Mouse (Mus musculus): ENCODE measurements around the gene Lmf1. TPM values are rescaled to one million over a fixed set of nuclear protein-coding genes. Genes with fewer than 3 reads are reported as not detected.
A peak's percentile ranks its signal among the peaks of the same experiment; 100 is the strongest.

Lmf1 gene
- total RNA-seq, 2 experiments from 2014 or later: 32.4 to 34.3 TPM

GRCm38 (mm10) chr17:25696263-25696662 is 117.4 kb downstream of the Lmf1 start:
- no peak for DNase-seq (ENCODE audit: low spot score in 2 of 2)

- peak; percentile 40 to 60 for DNase-seq (ENCODE audit: low spot score in 2 of 2)
These were observed 119.6 kb downstream of the Lmf1 start for GRCm38 (mm10) chr17:25698446-25698845.

DNA sequence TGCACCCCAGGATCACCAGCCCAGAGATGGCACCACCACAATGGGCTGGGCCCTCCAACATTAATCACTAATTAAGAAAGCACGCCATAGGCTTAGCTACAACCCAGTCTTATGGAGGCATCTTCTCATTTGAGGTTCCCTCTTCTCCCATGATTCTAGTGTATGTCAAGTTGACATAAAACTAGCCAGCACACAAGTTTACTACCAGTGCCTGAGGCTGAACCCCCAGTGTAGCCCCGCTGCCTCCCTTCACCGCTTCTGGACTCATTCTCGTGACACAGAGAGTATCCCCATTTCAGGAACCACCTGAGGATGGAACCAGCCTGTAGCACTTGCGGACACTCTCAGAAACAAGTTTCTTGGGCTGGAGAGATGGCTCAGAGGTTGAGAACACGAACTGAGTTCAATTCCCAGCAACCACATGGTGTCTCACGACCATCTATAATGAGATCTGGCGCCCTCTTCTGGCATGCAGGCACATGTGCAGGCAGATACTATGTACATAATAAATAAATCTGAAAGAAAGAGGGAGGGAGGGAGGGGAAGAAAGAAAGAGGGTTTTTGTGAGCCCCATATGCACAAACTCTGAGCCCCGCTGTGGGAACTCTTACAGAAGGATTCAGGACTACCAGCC is 122.1 kb downstream of the Lmf1 start:
- DNase-seq (ENCODE audit: low spot score in 2 of 2): no peak

DNA sequence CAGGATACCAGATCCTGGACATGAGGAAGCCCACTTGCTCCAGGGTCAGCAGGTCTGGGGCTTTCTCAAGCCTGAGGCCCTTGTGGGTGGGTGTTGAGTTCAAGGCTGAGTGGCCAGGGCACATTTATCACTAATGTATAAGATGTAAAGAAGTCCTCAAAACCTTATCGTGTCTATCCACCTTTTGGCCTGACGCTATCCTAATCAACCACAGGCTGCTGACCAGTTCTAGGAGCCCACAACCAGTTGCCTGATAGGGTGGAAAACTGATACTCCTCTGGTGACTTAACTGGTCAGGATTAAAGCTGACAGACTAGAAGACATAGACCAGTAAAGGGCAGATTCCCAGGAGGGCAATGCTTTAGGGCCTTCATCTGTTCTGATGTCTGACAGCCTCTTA is 131.1 kb downstream of the Lmf1 start:
- no peak for DNase-seq (ENCODE audit: low spot score in 2 of 2)

DNA sequence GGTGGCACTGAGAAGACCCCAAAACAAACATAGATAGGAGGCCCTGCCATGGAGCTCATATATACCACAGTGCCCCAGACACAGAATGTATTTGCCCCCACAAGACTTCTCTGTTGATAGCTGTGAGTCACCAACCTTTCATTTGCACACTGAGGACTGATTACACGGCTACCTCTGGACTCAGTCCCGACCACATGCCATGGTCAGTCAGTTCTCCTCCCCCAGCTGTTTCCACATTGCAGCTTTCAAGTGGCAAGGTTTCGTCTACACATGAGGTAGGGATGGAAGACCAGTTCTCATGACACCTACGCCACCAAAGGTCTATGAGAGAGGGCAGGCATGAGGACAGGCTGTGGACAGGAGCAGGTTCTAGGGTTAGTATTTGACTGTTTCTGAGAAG is 132.3 kb downstream of the Lmf1 start:
- DNase-seq (ENCODE audit: low spot score in 2 of 2): no peak

Other genes with a start within 250 kb of the Lmf1 start
- gene Tpsab1, start 233.5 kb upstream of the Lmf1 start, total RNA-seq (2021): 1 to 10 TPM; 3.3 to 6.7 TPM
- gene Tpsb2, start 212.8 kb upstream of the Lmf1 start, total RNA-seq (2021): 10 to 100 TPM; 10.3 to 19.6 TPM
- under 1 TPM in 1 of 2 experiments, not detected in 1; 0.56 TPM for gene Tpsg1, start 209.8 kb upstream of the Lmf1 start, total RNA-seq (2021)
- 10 to 100 TPM; 64.1 to 65.3 TPM for gene Cacna1h, start 145.3 kb upstream of the Lmf1 start, total RNA-seq (2021)
- not detected for gene Tekt4, start 124.5 kb upstream of the Lmf1 start, total RNA-seq (2021)
- gene Sstr5, start 81.8 kb upstream of the Lmf1 start, total RNA-seq (2021): under 1 TPM; 0.14 to 0.22 TPM
- gene Sox8, start 8.4 kb upstream of the Lmf1 start, total RNA-seq (2021): 1 to 10 TPM; 2.4 TPM
- 1 to 10 TPM in 1 of 2 experiments, not detected in 1; 1.8 TPM for gene Gng13, start 138.1 kb downstream of the Lmf1 start, total RNA-seq (2021)
- gene Chtf18, start 148.3 kb downstream of the Lmf1 start, total RNA-seq (2021): 10 to 100 TPM; 16.2 to 17.7 TPM
- 10 to 100 TPM; 16.6 to 18.2 TPM for gene Rpusd1, start 148.6 kb downstream of the Lmf1 start, total RNA-seq (2021)
- gene Mslnl, start 157.0 kb downstream of the Lmf1 start, total RNA-seq (2021): not detected
- 10 to 100 TPM; 16.3 to 19.1 TPM for gene Msln, start 175.3 kb downstream of the Lmf1 start, total RNA-seq (2021)
- gene Narfl, start 194.7 kb downstream of the Lmf1 start, total RNA-seq (2021): 10 to 100 TPM; 39.5 to 40.8 TPM
- gene Haghl, start 206.6 kb downstream of the Lmf1 start, total RNA-seq (2021): 10 to 100 TPM; 51.4 to 53.4 TPM
- under 1 TPM in 1 of 2 experiments, not detected in 1; 0.22 TPM for gene Ccdc78, start 207.5 kb downstream of the Lmf1 start, total RNA-seq (2021)
- gene Fam173a, start 213.8 kb downstream of the Lmf1 start, total RNA-seq (2021): 10 to 100 TPM; 89.1 to 93.5 TPM
- gene AC134908.4, start 216.6 kb downstream of the Lmf1 start, total RNA-seq (2021): not detected
- gene Metrn, start 218.1 kb downstream of the Lmf1 start, total RNA-seq (2021): 10 to 100 TPM; 71.1 to 74.5 TPM
- gene Fbxl16, start 230.0 kb downstream of the Lmf1 start, total RNA-seq (2021): 10 to 100 TPM; 24.8 to 26.9 TPM
- 10 to 100 TPM; 27.8 to 31.0 TPM for gene Wdr24, start 244.5 kb downstream of the Lmf1 start, total RNA-seq (2021)
- gene Jmjd8, start 249.8 kb downstream of the Lmf1 start, total RNA-seq (2021): 10 to 100 TPM; 72.9 to 81.8 TPM

Data from adrenal gland, postnatal 4 days (tissue).